Mouse (Mus musculus) left cerebral cortex, postnatal 10 days (tissue): ENCODE measurements at regions not wholly inside any gene's neighbourhood (a gene's known extent, or its start where the extent isn't known, plus 50 kb on each side); places are given as distances from the start of the nearest gene placed in this dataset.

Experiments used
- DNase-seq, 2 experiments: peaks; one replicate each; pipeline ENCODE4 v3.0.0; 2021 to 2022; ENCODE audit warnings: low spot score in 2 of 2, mixed read lengths in 1 of 2; ENCODE audit errors: extremely low spot score in 1 of 2
- intact Hi-C: fragments of 180-260 bp; cut with DNase I; formaldehyde crosslinking; loops from one replicate; pipeline ENCODE4 v1.15.1; 2025

GRCm38 (mm10) chr1:169802868-169803267 is 55.4 kb upstream of the Rgs4 start:
- no peak for DNase-seq
- intact Hi-C loops, result no loop called here

DNA sequence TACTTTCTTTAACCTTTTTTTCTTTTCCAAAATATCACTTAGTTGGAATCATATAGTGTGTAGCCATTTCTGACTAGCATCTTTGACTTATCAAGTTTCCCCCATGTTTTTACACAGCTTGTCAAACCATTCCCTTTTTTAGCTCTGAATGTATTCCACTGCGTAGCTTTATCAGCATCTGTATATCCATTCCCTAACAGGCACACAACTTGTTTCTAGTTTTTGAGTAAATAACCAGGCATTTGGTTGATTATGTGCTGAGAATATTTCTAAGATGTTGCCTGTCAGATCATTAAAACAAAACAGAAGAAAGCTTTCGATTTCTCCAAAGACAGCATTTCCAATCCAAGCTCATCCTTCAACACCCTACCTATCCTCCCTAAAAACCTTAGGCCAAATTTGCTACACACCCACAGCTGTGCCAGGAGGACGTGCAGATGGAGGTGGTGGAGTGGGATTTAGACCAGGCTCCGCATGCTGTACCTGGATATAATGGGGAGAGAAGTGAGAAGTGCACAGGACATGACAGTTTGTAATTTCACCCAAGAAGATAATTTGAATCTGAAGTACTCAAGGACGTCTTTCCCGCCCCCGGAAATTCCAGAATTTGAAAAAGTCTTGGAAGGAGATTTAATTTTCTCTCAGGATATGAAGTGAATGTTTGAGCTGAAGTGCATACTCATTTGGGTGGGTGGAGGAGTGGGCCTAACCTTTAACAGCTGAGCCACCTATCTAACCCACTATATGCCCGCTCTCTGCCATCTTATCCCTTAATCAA is 54.8 kb upstream of the Rgs4 start:
- intact Hi-C loops, result no loop called here

More for the DNA sequence above, 54.8 kb upstream of the Rgs4 start:
- DNase-seq, result no peak
